Mouse (Mus musculus): Measurements from ENCODE around the gene Mcoln3.

Gene Mcoln3

DNA sequence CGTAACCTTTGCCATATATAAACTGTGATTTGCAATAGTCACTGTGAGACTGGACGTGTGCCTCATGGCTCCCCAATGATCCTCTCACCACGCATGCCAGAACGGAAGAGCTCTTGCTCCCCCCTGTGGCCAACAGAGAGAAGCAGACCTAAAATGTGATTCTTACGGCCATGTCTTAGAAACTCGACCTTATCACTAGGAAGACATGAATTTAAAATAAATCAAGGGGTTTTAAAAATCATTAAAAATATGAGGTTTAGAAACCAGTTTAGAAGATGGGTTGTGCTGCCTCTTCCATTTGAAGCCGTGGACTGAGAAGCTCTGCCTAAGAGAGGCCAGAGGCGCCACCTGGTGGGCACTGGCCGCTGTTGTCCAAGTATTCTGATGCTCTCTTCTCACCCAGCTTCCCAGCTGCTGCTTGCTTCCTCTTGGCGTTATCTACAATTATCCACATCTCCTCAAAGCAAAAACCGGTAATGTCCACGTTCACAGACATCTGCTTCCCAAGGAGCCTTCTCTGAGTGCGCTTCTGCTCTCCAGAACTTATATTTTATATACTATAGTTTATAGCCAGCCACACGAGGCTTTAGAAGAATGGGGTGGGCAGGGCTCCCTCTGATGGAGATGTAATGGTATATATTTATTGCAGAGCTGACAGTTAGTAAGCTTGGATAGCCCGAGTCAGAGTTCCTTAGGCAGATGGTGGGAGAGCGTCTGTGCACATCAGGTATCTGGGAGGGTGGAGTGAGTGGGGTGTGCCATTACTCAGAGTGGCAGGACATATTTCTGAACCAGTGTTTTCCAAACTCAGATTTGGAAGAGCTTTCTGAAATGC is 60.7 kb downstream of the Mcoln3 start:
- DNase-seq, result peak; percentile 68

DNA sequence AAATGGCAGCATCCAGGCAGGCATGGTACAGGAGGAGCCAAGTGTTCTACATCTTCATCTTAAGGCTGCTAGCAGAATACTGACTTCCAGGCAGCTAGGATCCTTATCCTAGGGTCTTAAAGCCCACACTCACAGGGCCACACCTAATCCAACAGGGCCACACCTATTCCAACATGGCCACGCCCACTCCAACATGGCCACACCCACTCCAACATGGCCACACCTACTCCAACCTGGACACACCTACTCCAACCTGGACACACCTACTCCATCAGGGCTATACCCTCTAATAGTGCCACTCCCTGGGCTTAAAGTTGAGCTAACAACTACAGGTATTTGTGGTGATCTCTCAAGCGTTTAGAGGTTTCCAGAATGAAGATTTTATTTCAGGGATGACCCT is 63.1 kb downstream of the Mcoln3 start:
- no peak for DNase-seq

DNA sequence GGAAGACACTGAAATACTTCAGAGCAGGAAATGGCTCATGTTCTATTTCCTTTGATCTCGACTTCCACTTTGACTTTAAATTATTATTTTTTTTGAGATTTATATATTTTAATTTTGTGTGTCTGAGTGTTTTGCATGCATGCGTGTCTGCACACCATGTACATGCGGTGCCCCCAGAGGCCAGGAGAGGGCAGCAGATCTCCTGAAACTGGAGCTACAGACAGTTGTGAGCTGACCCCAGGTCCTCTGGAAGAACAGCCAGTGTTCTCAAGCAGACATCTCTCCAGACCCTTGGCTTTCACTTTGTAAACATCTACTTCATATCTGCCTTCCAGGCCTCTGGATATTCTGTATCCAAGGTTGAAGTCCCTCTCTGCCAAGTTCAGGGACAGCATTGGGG is 63.7 kb downstream of the Mcoln3 start:
- DNase-seq, result peak; percentile 12

DNA sequence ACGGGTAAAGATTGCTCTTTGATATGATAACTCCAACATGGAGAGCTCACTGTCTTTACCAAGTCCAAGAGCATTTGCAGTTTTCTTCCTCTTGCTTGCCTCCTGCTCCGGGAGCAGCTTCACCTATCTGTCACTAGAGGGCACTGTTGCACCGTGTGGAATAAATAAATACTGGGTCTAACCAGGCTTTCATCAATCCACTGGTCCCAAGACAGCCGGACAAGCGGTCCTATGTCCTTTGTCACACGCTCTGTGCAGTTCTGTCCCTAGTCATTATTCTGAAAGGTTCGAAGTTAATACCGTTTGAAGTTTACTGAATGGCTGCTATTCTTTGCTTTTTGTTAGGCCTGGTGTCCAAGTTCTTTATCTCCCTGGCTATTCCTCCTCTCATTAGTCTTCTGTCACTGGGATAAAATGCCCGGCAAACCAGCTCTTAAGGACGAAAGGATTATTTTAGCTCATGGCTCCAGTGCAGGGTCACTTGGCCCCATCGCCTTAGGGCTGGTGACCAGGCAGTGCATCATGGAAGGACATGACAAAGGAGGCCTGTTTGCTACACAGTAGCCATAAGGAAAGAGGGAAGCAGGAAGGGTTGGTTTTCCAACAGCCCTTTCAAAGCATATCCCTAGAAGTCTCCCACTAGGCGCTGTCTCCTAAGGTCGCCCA is 67.9 kb downstream of the Mcoln3 start:
- peak; percentile 67 for DNase-seq

DNA sequence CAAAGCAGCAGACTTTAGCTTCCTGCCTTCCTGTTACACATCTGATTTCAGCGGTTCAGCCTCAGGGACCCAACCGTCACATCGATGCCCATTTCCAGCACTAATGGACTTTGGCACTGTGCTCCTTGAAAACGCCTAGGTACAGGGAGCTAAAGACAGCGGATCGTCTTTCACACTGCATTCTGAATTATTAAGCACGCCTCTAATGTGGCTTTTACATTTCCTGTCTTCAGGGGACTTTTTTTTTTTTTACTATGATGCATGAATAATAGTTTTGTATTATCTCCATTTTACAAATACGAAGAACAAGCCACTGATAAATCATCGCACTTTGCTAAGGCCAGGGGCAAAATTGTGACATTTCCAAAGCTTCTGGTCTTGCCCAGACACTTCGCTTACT is 68.8 kb downstream of the Mcoln3 start:
- DNase-seq, result no peak

DNA sequence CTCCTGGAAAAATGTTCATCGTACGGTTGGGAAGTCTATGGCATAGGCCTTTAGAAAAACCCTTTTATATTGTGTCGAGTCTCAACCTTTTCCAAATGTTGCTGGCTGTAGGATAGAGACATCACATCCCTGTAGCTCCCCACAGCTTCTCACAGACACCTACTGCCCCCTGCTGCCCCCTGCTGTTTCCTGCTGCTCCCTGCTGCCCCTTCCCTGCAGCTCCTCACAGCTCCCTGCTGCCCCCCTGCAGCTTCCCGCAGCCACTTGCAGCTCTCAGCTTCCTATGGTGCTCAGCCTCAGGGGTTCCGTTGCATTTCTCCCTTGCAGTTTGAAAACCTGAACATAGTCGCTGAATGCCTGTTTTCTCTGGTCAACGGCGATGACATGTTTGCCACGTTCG is 72.7 kb downstream of the Mcoln3 start:
- no peak for DNase-seq
